Mouse (Mus musculus) stomach, embryonic 16.5 days (tissue): ENCODE data around the gene Toe1. TPM values are rescaled to one million over a fixed set of nuclear protein-coding genes. Genes with fewer than 3 reads are reported as not detected.

ENCODE experiments used
- polyA plus RNA-seq: library from polyadenylated mRNA; unstranded; fragments of >200 nt; fragmentation: Nextera tagmentation; extraction: Ambion mirVana; gene quantifications from 2 replicates; pipeline ENCODE4 v1.2.1, GENCODE M21; 2015

Toe1 gene
- polyA plus RNA-seq, 1 experiment from 2014 or later, result 28.4 TPM

Other genes with a start within 250 kb of the Toe1 start
- gene Gpbp1l1, start 250.0 kb downstream of the Toe1 start, polyA plus RNA-seq, result 32.2 and 32.6 TPM in 2 replicates
- 4.0 and 4.4 TPM in 2 replicates for gene Ccdc17, start 211.0 kb downstream of the Toe1 start, polyA plus RNA-seq
- 82.4 and 88.5 TPM in 2 replicates for gene Nasp, start 179.7 kb downstream of the Toe1 start, polyA plus RNA-seq
- 784 and 808 TPM in 2 replicates for gene Akr1a1, start 156.0 kb downstream of the Toe1 start, polyA plus RNA-seq
- 1,350 and 1,396 TPM in 2 replicates for gene Prdx1, start 122.1 kb downstream of the Toe1 start, polyA plus RNA-seq
- gene Mmachc, start 99.2 kb downstream of the Toe1 start, polyA plus RNA-seq, result 19.4 and 21.1 TPM in 2 replicates
- gene Ccdc163, start 99.1 kb downstream of the Toe1 start, polyA plus RNA-seq, result 24.8 and 27.6 TPM in 2 replicates
- gene Tesk2, start 86.7 kb downstream of the Toe1 start, polyA plus RNA-seq, result 5.1 and 7.6 TPM in 2 replicates
- 11.6 and 12.0 TPM in 2 replicates for gene Mutyh, start 83 bp upstream of the Toe1 start, polyA plus RNA-seq
- gene Hpdl, start 14.1 kb upstream of the Toe1 start, polyA plus RNA-seq, result 0.57 and 0.94 TPM in 2 replicates
- gene Zswim5, start 69.7 kb upstream of the Toe1 start, polyA plus RNA-seq, result 0.44 and 0.56 TPM in 2 replicates
- gene Urod, start 186.8 kb upstream of the Toe1 start, polyA plus RNA-seq, result 77.5 and 84.2 TPM in 2 replicates
- gene Hectd3, start 187.7 kb upstream of the Toe1 start, polyA plus RNA-seq, result 6.9 and 8.3 TPM in 2 replicates
- 35.6 and 36.3 TPM in 2 replicates for gene Eif2b3, start 211.8 kb upstream of the Toe1 start, polyA plus RNA-seq